In genomic region chr14:31367951-31368350, GRCm38 (mm10) we compare ENCODE assay signal across 21 mouse cellular contexts.
"Had no signal": no experiment of that assay in that cellular context is flagged by ENCODE, and none has a peak within 500 bp of the region (broad histone marks: within the 10 kb centered on the region; RNA-seq: fewer than 3 reads in every experiment).

No protein-coding gene starts in this region.

- H3K4me3 ChIP-seq: liver, embryonic 15.5 days; lung, embryonic 15.5 days; megakaryocyte, embryonic 14.5 days; midbrain, embryonic 13.5 days; midbrain, embryonic 15.5 days; myocyte; neural tube, embryonic 12.5 days had no signal

- DNase-seq: liver, postnatal 0 days; lung, adult 2 months; lung, postnatal 14 days; lung, postnatal 36 days; retina, postnatal 1 day; right cerebral cortex, adult 18-20 months; right cerebral cortex, postnatal 25 days; right cerebral cortex, postnatal 4 days; spleen, adult 18-20 months; thymus, adult 18-20 months; thymus, postnatal 14 days; thymus, postnatal 36 days had no signal

- ATAC-seq: liver, postnatal 0 days; lung, postnatal 0 days; midbrain, embryonic 13.5 days; midbrain, embryonic 15.5 days had no signal

- H3K27ac ChIP-seq: liver, embryonic 15.5 days; lung, embryonic 15.5 days; macrophage; midbrain, embryonic 13.5 days; midbrain, embryonic 15.5 days; neural tube, embryonic 12.5 days had no signal
